Mouse (Mus musculus) hindbrain, embryonic 16.5 days (tissue): ENCODE measurements around the gene Pxt1. TPM values are rescaled to one million over a fixed set of nuclear protein-coding genes. Genes with fewer than 3 reads are reported as not detected.

Source experiments
- ATAC-seq: fragments of 200-750 bp; cut with Nextera tagmentation; 2 replicates; pipeline ENCODE4 v1.8.0; 2017; ENCODE audit warnings: moderate TSS enrichment, moderate library complexity
- H3K27ac ChIP-seq: fragments of 300-500 bp; sonication (generic); 2 replicates; pipeline ENCODE4 v1.5.1; 2014; ENCODE audit warnings: low read depth, mild to moderate bottlenecking, control low read depth, low read length, moderate library complexity
- H3K27me3 ChIP-seq: fragments of 300-500 bp; sonication (generic); replicated peaks from 2 replicates; pipeline ENCODE4 v1.6.1; 2014; ENCODE audit warnings: low read length; ENCODE audit not compliant: control insufficient read depth, insufficient read depth
- H3K36me3 ChIP-seq: fragments of 300-500 bp; sonication (generic); 2 replicates; pipeline ENCODE4 v1.6.1; 2014; ENCODE audit warnings: mild to moderate bottlenecking, low read length, moderate library complexity, mixed read lengths; ENCODE audit not compliant: control insufficient read depth, insufficient read depth
- H3K4me1 ChIP-seq: fragments of 300-500 bp; sonication (generic); 2 replicates; pipeline ENCODE4 v1.6.1; 2014; ENCODE audit warnings: low read depth, low read length; ENCODE audit not compliant: control insufficient read depth, insufficient read depth
- H3K4me2 ChIP-seq: fragments of 300-500 bp; sonication (generic); 2 replicates; pipeline ENCODE4 v1.6.1; 2014; ENCODE audit warnings: mild to moderate bottlenecking, low read length, control low read depth, moderate library complexity
- H3K4me3 ChIP-seq: fragments of 300-500 bp; sonication (generic); 2 replicates; pipeline ENCODE4 v1.5.1; 2014; ENCODE audit warnings: mild to moderate bottlenecking, low read length, control low read depth, moderate library complexity
- H3K9ac ChIP-seq: fragments of 300-500 bp; sonication (generic); 2 replicates; pipeline ENCODE4 v1.6.1; 2014; ENCODE audit warnings: low read depth, mild to moderate bottlenecking, control low read depth, low read length, moderate library complexity
- H3K9me3 ChIP-seq: fragments of 300-500 bp; sonication (generic); 2 replicates; pipeline ENCODE4 v1.6.1; 2014; ENCODE audit warnings: mild to moderate bottlenecking, low read length, moderate library complexity; ENCODE audit not compliant: control insufficient read depth
- WGBS: fragments of 180-500 bp; shearing (Covaris S2); extraction: QIAGEN DNeasy Blood & Tissue Kit; methylation state at CpG from one replicate; pipeline ENCODE4 v1.1.7; 2014; 5-methylcytosine and 5-hydroxymethylcytosine counted together
- polyA plus RNA-seq: library from polyadenylated mRNA; unstranded; fragments of >200 nt; fragmentation: Nextera tagmentation; extraction: Ambion mirVana; gene quantifications from 2 replicates; pipeline ENCODE4 v1.2.1, GENCODE M21; 2015

Gene Pxt1
- polyA plus RNA-seq, 1 experiment from 2014 or later: not detected

GRCm38 (mm10) chr17:28953251-28953650 lies 9.6 kb upstream of the Pxt1 start:
- peaks cover 19% of the 10 kb centered on the region for H3K4me1 ChIP-seq
- peak overlapping the region; percentile 76 for H3K4me3 ChIP-seq
- no peak for ATAC-seq
- H3K9me3 ChIP-seq: no peaks in the 10 kb centered on the region
- H3K4me2 ChIP-seq: peak overlapping the region; percentile 62
- peak overlapping the region; percentile 96 for H3K27ac ChIP-seq
- no peaks in the 10 kb centered on the region for H3K27me3 ChIP-seq
- peak overlapping the region; percentile 92 for H3K9ac ChIP-seq
- WGBS: 22% methylated on average over 9 of the region's 9 CpGs
- no peaks in the 10 kb centered on the region for H3K36me3 ChIP-seq

- Histone ChIP-seq H3K27ac (peak within 1 kb of the TSS; percentile 96), H3K4me2 (peak within 1 kb of the TSS; percentile 62), H3K27me3 (no peaks in the 10 kb centered on the region), H3K9me3 (no peaks in the 10 kb centered on the region), H3K4me1 (peaks cover 19% of the 10 kb centered on the region), H3K4me3 (peak within 1 kb of the TSS; percentile 76), H3K9ac (peak within 1 kb of the TSS; percentile 92), H3K36me3 (no peaks in the 10 kb centered on the region)
- under 1% methylated on average over 61 of the region's 80 CpGs for WGBS
- peak; percentile 92 for ATAC-seq
These were observed 8.5 kb upstream of the Pxt1 start, which contains the start of gene Kctd20 for GRCm38 (mm10) chr17:28951831-28952799. TSS of gene Kctd20 (plus strand) at chr17:28951950.

DNA sequence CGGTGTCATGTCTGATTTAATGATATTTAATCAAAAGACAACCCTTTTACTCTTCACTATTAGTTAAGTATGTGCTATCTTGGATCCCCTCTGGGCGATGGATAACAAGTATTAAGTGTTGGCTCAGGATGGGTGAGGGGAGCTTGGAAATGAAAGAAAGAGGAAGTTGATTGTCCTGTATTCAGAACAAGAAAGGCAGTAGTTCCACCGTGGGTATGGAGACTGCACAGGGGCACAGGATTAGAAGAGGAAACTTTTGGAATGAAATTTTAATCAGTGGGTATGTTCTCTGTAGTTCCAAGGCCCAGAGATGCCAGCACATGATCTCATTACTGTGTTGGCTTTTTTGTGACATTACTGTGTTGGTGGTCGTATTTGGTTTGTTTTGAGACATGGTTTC lies 7.1 kb upstream of the Pxt1 start:
- WGBS: 73% methylated on average over 4 of the region's 4 CpGs
- H3K9ac ChIP-seq: no peak overlapping the region
- H3K4me3 ChIP-seq: no peak overlapping the region
- H3K9me3 ChIP-seq: no peaks in the 10 kb centered on the region
- H3K27me3 ChIP-seq: no peaks in the 10 kb centered on the region
- H3K4me1 ChIP-seq: peaks cover 19% of the 10 kb centered on the region
- H3K4me2 ChIP-seq: no peak overlapping the region
- ATAC-seq: no peak
- H3K36me3 ChIP-seq: no peaks in the 10 kb centered on the region
- no peak overlapping the region for H3K27ac ChIP-seq

DNA sequence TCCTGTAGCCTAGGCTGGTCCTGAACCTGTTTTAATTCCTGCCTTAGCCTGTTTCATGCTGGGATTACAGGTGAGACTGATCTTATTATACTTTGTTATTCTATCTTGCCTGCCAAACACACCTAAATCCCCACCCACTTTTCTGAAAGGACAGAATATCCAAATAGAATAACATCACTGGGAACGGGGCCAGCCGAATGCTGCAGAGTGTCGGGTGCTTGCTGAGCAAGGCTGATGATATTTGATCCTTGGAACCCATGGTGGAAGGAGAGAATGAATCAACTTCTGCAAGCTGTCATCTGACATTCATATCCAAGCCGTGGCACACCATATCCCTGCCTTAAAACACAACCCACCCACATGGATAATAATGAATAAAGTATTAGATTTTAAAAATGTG lies 5.0 kb upstream of the Pxt1 start:
- Histone ChIP-seq H3K4me2 (no peak overlapping the region), H3K4me1 (peaks cover 10% of the 10 kb centered on the region), H3K9ac (no peak overlapping the region), H3K27ac (no peak overlapping the region), H3K36me3 (no peaks in the 10 kb centered on the region), H3K27me3 (no peaks in the 10 kb centered on the region), H3K9me3 (no peaks in the 10 kb centered on the region), H3K4me3 (no peak overlapping the region)
- WGBS: 70% methylated on average over 4 of the region's 4 CpGs
- ATAC-seq: no peak

- Histone ChIP-seq H3K4me1 (peaks cover 7% of the 10 kb centered on the region), H3K4me3 (no peak overlapping the region), H3K36me3 (no peaks in the 10 kb centered on the region), H3K9me3 (no peaks in the 10 kb centered on the region), H3K27ac (no peak overlapping the region), H3K4me2 (no peak overlapping the region), H3K9ac (no peak overlapping the region), H3K27me3 (no peaks in the 10 kb centered on the region)
- 92% methylated on average over 19 of the region's 19 CpGs for WGBS
- no peak for ATAC-seq
These were observed 3.6 kb upstream of the Pxt1 start for GRCm38 (mm10) chr17:28947011-28947939.

DNA sequence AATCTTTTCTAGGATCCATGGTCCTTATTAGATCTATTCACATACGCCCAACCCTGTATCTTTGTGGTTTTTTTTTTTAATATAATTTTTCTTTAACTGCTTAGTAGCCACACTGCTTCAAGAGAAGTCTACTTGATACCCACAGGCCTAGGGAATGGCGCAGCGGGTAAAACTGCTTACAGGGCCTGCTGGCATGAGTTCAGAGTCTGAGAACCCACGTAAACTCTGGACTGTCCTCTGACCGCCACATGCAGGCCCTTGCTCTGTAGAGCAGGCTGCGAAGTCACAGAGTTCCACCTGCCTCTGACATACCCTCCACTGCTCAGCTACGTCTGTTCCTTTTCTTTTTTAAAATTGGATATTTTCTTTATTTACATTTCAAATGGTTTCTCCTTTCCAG lies 841 bp upstream of the Pxt1 start:
- no peaks in the 10 kb centered on the region for H3K9me3 ChIP-seq
- no peaks in the 10 kb centered on the region for H3K27me3 ChIP-seq
- no peaks in the 10 kb centered on the region for H3K36me3 ChIP-seq
- H3K4me2 ChIP-seq: no peak overlapping the region
- H3K9ac ChIP-seq: no peak overlapping the region
- no peak overlapping the region for H3K4me3 ChIP-seq
- no peak for ATAC-seq
- H3K27ac ChIP-seq: no peak overlapping the region
- no peaks in the 10 kb centered on the region for H3K4me1 ChIP-seq
- 97% methylated on average over 7 of the region's 7 CpGs for WGBS

GRCm38 (mm10) chr17:28942101-28942500 lies 1.5 kb downstream of the Pxt1 start:
- Histone ChIP-seq H3K27me3 (no peaks in the 10 kb centered on the region), H3K4me3 (no peak overlapping the region), H3K9me3 (no peaks in the 10 kb centered on the region), H3K36me3 (no peaks in the 10 kb centered on the region), H3K4me2 (no peak overlapping the region), H3K9ac (no peak overlapping the region), H3K4me1 (no peaks in the 10 kb centered on the region), H3K27ac (no peak overlapping the region)
- ATAC-seq: no peak
- 82% methylated on average over 10 of the region's 11 CpGs for WGBS

DNA sequence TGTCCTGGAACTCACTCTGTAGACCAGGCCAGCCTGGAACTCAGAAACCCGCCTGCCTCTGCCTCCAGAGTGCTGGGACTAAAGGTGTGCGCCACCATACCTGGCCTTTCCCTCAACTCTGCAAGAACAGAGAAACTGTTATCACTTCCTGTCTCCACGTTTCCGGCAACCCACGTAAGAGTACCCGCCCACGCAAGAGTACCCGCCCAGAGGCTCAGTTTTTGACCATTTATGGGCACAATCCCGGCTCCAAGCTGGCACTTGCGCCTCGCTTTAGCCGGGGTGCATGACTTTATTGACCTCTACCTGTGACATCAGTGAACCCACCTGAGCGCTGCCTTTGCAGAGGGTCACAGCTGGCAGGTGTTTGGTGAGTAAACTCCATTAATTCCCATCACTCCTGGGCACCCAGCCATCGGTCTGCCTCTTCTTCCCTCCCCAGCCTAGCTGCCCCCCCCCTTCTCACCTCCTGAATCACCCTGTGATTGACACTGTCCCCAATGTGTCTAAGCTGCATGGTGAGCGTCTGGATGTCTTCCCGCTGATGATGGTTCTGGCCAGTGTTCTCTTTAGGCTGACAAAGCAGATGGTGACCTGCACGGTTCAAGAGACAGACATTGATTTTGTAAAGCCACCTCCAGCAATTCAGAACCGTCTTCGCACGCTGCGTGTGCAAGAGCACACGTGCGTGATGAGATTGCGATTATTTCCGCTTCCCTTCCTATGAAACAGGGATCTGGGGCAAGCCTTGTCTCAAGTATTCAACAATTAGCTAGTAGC lies 2.7 kb downstream of the Pxt1 start:
- ATAC-seq: no peak
- WGBS: 83% methylated on average over 25 of the region's 25 CpGs
- H3K36me3 ChIP-seq: no peaks in the 10 kb centered on the region
- H3K4me2 ChIP-seq: no peak overlapping the region
- no peaks in the 10 kb centered on the region for H3K9me3 ChIP-seq
- no peak overlapping the region for H3K9ac ChIP-seq
- H3K27me3 ChIP-seq: no peaks in the 10 kb centered on the region
- H3K27ac ChIP-seq: no peak overlapping the region
- H3K4me1 ChIP-seq: no peaks in the 10 kb centered on the region
- H3K4me3 ChIP-seq: no peak overlapping the region
